Mouse (Mus musculus) urinary bladder, postnatal 36 days (tissue): ENCODE results near the gene Psmd8.
"Not testable (repeated sequence)": the region's sequence is repeated elsewhere in the genome, so short reads cannot be mapped to it uniquely, and the experiment has no call there.

Experiments used
- DNase-seq, 2 experiments: peaks; one replicate each; pipeline ENCODE4 v3.0.0; 2022; ENCODE audit warnings: low spot score in 2 of 2, mixed read lengths in 1 of 2

Gene Psmd8

GRCm38 (mm10) chr7:29180077-29180853 lies at the start of gene Psmd8:
Psmd8 (minus strand) TSS chr7:29180701.
- DNase-seq, result peak; percentile 96

GRCm38 (mm10) chr7:29228202-29228601 lies 47.7 kb upstream of the Psmd8 start:
- no peak for DNase-seq

- no peak for DNase-seq
Observed at GRCm38 (mm10) chr7:29225520-29225919, 45.0 kb upstream of the Psmd8 start.

- no peak for DNase-seq
Observed at GRCm38 (mm10) chr7:29224756-29225394, 44.4 kb upstream of the Psmd8 start.

- no peak for DNase-seq
Observed at GRCm38 (mm10) chr7:29214846-29215245, 34.3 kb upstream of the Psmd8 start.

GRCm38 (mm10) chr7:29214236-29214635 lies 33.7 kb upstream of the Psmd8 start:
- no peak for DNase-seq

GRCm38 (mm10) chr7:29213675-29214082 lies 33.2 kb upstream of the Psmd8 start, which contains the start of gene Catsperg1:
Catsperg1 (minus strand) TSS chr7:29214035.
- no peak for DNase-seq

GRCm38 (mm10) chr7:29212775-29213560 lies 32.5 kb upstream of the Psmd8 start:
- not testable (repeated sequence) for DNase-seq

GRCm38 (mm10) chr7:29212199-29212765 lies 31.8 kb upstream of the Psmd8 start:
- DNase-seq, result peak in 1 of 2 experiments; percentile 23

- DNase-seq, result peak; percentile 89 to 92
Observed at GRCm38 (mm10) chr7:29211415-29212198, 31.1 kb upstream of the Psmd8 start.

GRCm38 (mm10) chr7:29211013-29211412 lies 30.5 kb upstream of the Psmd8 start:
- DNase-seq, result peak in 1 of 2 experiments; percentile 54

- DNase-seq, result no peak
Observed at GRCm38 (mm10) chr7:29202577-29202976, 22.1 kb upstream of the Psmd8 start.

GRCm38 (mm10) chr7:29194230-29194629 lies 13.7 kb upstream of the Psmd8 start:
- DNase-seq, result not testable (repeated sequence)

GRCm38 (mm10) chr7:29181323-29181722 lies 822 bp upstream of the Psmd8 start:
- not testable (repeated sequence) for DNase-seq

GRCm38 (mm10) chr7:29180854-29181236 lies 344 bp upstream of the Psmd8 start:
- no peak for DNase-seq

GRCm38 (mm10) chr7:29179323-29179722 lies 1.2 kb downstream of the Psmd8 start:
- no peak for DNase-seq

GRCm38 (mm10) chr7:29178106-29178505 lies 2.4 kb downstream of the Psmd8 start:
- no peak for DNase-seq

GRCm38 (mm10) chr7:29172390-29173016 lies 8.0 kb downstream of the Psmd8 start:
- DNase-seq, result no peak

GRCm38 (mm10) chr7:29171562-29172097 lies 8.9 kb downstream of the Psmd8 start:
- DNase-seq, result no peak
